Mouse (Mus musculus) ES-Bruce4 (cell line): ENCODE data around the gene Ddit4.

ENCODE experiments used
- CTCF ChIP-seq: IDR thresholded peaks from one replicate; pipeline ENCODE4 v1.8.1; 2011; ENCODE audit warnings: low read depth, low read length
- EP300 ChIP-seq: IDR thresholded peaks from 2 replicates; pipeline ENCODE4 v1.6.1; 2011; ENCODE audit warnings: low read depth, low read length; ENCODE audit not compliant: insufficient read depth
- POLR2A ChIP-seq: IDR thresholded peaks from one replicate; pipeline ENCODE4 v1.8.1; 2011; ENCODE audit warnings: low read length; ENCODE audit not compliant: insufficient read depth

- TF ChIP-seq POLR2A (no peak), CTCF (no peak), EP300 (no peak)
Measured at GRCm38 (mm10) chr10:59938662-59939061, 13.0 kb downstream of the Ddit4 start.
